Mouse (Mus musculus): Measurements from ENCODE around the gene Hnf1a. TPM values are rescaled to one million over a fixed set of nuclear protein-coding genes. Genes with fewer than 3 reads are reported as not detected.

The Hnf1a gene
- total and polyA plus RNA-seq, 3 experiments = not detected

DNA sequence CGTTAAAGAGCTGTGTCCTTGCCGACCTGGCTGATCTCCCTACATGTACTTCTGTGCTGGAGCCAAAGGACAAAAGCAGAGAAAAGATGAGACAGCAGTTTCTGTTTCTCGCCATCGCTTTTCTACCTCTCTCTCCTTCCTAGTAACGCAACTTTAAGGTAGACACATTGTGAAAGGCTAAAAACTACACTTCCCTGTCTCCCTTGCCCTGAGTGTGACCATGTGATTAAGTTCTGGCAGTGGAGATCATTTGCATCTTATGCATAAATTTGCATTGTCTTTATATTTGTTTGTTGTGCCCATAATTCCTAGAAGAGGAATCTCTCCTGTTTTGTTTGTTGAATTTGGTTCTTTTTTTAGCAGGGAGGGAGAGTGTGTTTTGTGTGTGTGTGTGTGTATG, 55.0 kb downstream of the Hnf1a start:
- no peak for DNase-seq
- Histone ChIP-seq H3K4me3 (no peak overlapping the region), H3K36me3 (ENCODE audit: control insufficient read depth, insufficient read depth, low read length) (no peaks in the 10 kb centered on the region), H3K4me1 (ENCODE audit: control insufficient read depth, insufficient read depth, low read length) (peaks cover 8% of the 10 kb centered on the region), H3K9ac (ENCODE audit: low read depth, low read length) (no peak overlapping the region), H3K27me3 (ENCODE audit: control insufficient read depth, insufficient read depth, low read length) (no peaks in the 10 kb centered on the region), H3K79me2 (replicated peaks; ENCODE audit: control insufficient read depth, insufficient read depth, low read length) (no peaks in the 10 kb centered on the region), H3K27ac (no peak overlapping the region)
- WGBS = 48% methylated on average over 5 of the region's 5 CpGs
- TF ChIP-seq EP300 (IDR thresholded peaks at IDR 0.05; ENCODE audit: insufficient read depth, low read depth, low read length) (no peak), CTCF (IDR thresholded peaks at IDR 0.05) (no peak), POLR2A (IDR thresholded peaks at IDR 0.05; ENCODE audit: insufficient read depth, low read depth, low read length) (no peak)
- intact Hi-C loops (cut with DNase I) = no loop called here

DNA sequence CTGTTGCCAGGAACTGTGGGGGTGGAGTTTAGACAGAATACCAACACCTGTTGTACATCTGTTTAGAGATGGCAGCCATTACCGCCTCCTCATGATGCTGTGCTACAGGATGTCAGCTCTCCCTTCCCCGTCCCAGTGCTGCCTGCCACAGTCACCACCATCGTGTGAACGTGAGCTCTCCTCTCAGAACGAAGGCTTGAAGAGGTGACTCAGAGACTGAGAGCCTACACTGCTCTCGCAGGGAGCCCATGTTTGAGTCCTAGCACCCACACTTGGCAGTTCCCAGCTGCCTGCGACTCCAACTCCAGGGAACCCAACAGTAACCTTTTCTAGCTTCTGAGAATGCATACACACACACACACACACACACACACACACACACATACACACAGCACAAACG, 56.0 kb downstream of the Hnf1a start:
- DNase-seq = no peak
- H3K9ac ChIP-seq (ENCODE audit: low read depth, low read length) = no peak overlapping the region
- no peak overlapping the region for H3K27ac ChIP-seq
- H3K79me2 ChIP-seq (replicated peaks; ENCODE audit: control insufficient read depth, insufficient read depth, low read length) = no peaks in the 10 kb centered on the region
- peaks cover 8% of the 10 kb centered on the region for H3K4me1 ChIP-seq (ENCODE audit: control insufficient read depth, insufficient read depth, low read length)
- no peaks in the 10 kb centered on the region for H3K36me3 ChIP-seq (ENCODE audit: control insufficient read depth, insufficient read depth, low read length)
- TF ChIP-seq EP300 (IDR thresholded peaks at IDR 0.05; ENCODE audit: insufficient read depth, low read depth, low read length) (no peak), CTCF (IDR thresholded peaks at IDR 0.05) (no peak), POLR2A (IDR thresholded peaks at IDR 0.05; ENCODE audit: insufficient read depth, low read depth, low read length) (no peak)
- H3K27me3 ChIP-seq (ENCODE audit: control insufficient read depth, insufficient read depth, low read length) = no peaks in the 10 kb centered on the region
- no peak overlapping the region for H3K4me3 ChIP-seq
- intact Hi-C loops (cut with DNase I) = no loop called here
- WGBS = 75% methylated on average over 8 of the region's 8 CpGs

DNA sequence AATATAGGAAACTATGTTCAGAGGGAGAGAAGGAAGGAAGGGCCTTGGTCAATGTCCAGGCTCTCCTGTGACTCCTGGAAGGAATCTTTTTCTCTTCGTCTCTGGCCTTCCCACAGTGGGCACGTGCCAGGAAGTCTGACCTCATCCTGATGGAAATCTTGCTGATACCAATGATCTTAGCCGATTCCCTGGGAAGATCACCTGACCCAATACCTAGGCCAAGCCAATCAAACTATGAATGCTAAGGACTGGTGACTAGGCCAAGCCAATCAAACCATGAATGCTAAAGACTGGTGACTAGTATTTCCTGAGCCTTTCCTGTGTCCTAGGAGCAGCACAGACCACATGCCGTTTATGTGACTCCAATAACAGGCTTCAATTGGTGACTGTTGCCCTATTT, 57.2 kb downstream of the Hnf1a start:
- DNase-seq = no peak
- intact Hi-C loops (cut with DNase I) = no loop called here
- no peak overlapping the region for H3K27ac ChIP-seq
- WGBS = 34% methylated on average over 4 of the region's 4 CpGs
- no peaks in the 10 kb centered on the region for H3K27me3 ChIP-seq (ENCODE audit: control insufficient read depth, insufficient read depth, low read length)
- H3K4me1 ChIP-seq (ENCODE audit: control insufficient read depth, insufficient read depth, low read length) = peaks cover 8% of the 10 kb centered on the region
- no peaks in the 10 kb centered on the region for H3K79me2 ChIP-seq (replicated peaks; ENCODE audit: control insufficient read depth, insufficient read depth, low read length)
- no peaks in the 10 kb centered on the region for H3K36me3 ChIP-seq (ENCODE audit: control insufficient read depth, insufficient read depth, low read length)
- no peak overlapping the region for H3K4me3 ChIP-seq
- no peak overlapping the region for H3K9ac ChIP-seq (ENCODE audit: low read depth, low read length)
- TF ChIP-seq POLR2A (IDR thresholded peaks at IDR 0.05; ENCODE audit: insufficient read depth, low read depth, low read length) = no peak
- no peak for TF ChIP-seq EP300 (IDR thresholded peaks at IDR 0.05; ENCODE audit: insufficient read depth, low read depth, low read length)

DNA sequence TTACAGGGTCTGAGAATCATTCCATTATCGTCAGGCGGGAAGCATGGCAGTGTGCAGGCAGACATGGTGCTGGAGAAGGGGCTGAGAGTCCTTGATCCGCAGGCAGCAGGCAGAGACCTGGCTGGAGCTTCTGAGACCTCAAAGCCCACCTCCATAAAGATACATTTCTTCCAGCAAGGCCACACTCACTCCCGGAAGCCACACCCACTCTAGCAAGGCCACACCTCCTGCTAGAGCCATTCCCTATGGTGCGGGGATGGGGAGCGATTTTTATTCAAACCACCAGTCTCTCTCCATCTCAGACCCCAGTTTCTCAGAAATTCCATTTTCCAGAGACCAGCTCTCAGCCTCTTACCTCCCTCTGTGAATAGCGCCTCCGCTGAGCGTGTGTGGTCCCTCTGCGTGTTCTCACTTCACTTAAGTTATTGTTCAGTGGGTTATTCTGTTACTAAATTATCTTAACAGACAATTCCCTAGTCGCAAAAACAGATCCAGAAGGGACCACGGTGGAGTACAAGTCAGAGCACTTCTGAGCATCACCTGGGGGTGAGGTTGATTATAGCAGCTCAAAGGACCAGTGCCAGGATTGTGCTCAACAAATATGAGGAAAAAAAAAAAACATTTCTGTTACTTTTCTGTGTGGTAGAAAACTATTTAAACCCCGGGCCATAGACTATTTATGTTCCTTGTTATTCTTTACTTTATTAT, 62.1 kb downstream of the Hnf1a start:
- 64% methylated on average over 13 of the region's 13 CpGs for WGBS
- intact Hi-C loops (cut with DNase I) = no loop called here
- H3K79me2 ChIP-seq (replicated peaks; ENCODE audit: control insufficient read depth, insufficient read depth, low read length) = no peaks in the 10 kb centered on the region
- H3K27me3 ChIP-seq (ENCODE audit: control insufficient read depth, insufficient read depth, low read length) = no peaks in the 10 kb centered on the region
- TF ChIP-seq POLR2A (IDR thresholded peaks at IDR 0.05; ENCODE audit: insufficient read depth, low read depth, low read length) = no peak
- TF ChIP-seq EP300 (IDR thresholded peaks at IDR 0.05; ENCODE audit: insufficient read depth, low read depth, low read length) = no peak
- TF ChIP-seq CTCF (IDR thresholded peaks at IDR 0.05) = no peak
- no peak overlapping the region for H3K27ac ChIP-seq
- no peak overlapping the region for H3K9ac ChIP-seq (ENCODE audit: low read depth, low read length)
- H3K4me3 ChIP-seq = no peak overlapping the region
- H3K36me3 ChIP-seq (ENCODE audit: control insufficient read depth, insufficient read depth, low read length) = no peaks in the 10 kb centered on the region
- peaks cover 2% of the 10 kb centered on the region for H3K4me1 ChIP-seq (ENCODE audit: control insufficient read depth, insufficient read depth, low read length)
- no peak for DNase-seq

DNA sequence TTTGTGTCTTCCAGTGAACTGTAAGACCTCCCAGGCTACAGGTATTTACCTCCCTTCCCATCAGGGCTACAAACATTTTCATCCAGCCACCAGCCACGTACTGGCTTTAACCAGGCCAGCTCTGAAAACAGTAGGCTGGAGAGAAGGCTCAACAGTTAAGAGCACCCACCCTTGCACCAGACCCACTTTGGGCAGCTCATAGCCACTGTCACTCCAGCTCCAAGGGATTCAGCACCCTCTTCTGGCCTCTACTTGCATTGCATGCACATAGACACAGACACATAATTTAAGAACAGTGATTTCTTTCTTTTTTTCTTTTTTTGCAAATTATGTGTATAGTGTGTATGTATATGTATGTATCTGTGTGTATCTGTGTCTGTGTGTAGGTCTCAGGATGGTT, 68.5 kb downstream of the Hnf1a start:
- H3K4me3 ChIP-seq = no peak overlapping the region
- H3K27me3 ChIP-seq (ENCODE audit: control insufficient read depth, insufficient read depth, low read length) = no peaks in the 10 kb centered on the region
- DNase-seq = peak in 1 of 2 experiments; percentile 39
- no peaks in the 10 kb centered on the region; the same call in 1 of the 2 replicates for H3K4me1 ChIP-seq (ENCODE audit: control insufficient read depth, insufficient read depth, low read length)
- 61% methylated on average over 1 of the region's 1 CpGs for WGBS
- TF ChIP-seq EP300 (IDR thresholded peaks at IDR 0.05; ENCODE audit: insufficient read depth, low read depth, low read length) = no peak
- peak; percentile 83 for TF ChIP-seq CTCF (IDR thresholded peaks at IDR 0.05)
- no peak for TF ChIP-seq POLR2A (IDR thresholded peaks at IDR 0.05; ENCODE audit: insufficient read depth, low read depth, low read length)
- intact Hi-C loops (cut with DNase I) = loop anchor here (2.0 kb wide), 1 partner anchor 264 kb away; no protein-coding TSS in a partner anchor
- no peaks in the 10 kb centered on the region for H3K79me2 ChIP-seq (replicated peaks; ENCODE audit: control insufficient read depth, insufficient read depth, low read length)
- H3K9ac ChIP-seq (ENCODE audit: low read depth, low read length) = no peak overlapping the region
- H3K36me3 ChIP-seq (ENCODE audit: control insufficient read depth, insufficient read depth, low read length) = no peaks in the 10 kb centered on the region
- no peak overlapping the region for H3K27ac ChIP-seq

Other genes starting within 250 kb of the Hnf1a start
- gene Ankrd13a, start 196.4 kb downstream of the Hnf1a start, total RNA-seq (2021) = 10 to 100 TPM; 31.4 to 32.9 TPM
- gene Ankrd13a, start 196.4 kb downstream of the Hnf1a start, polyA plus RNA-seq (2012; rRNA removed) = 21.3 and 32.2 TPM in 2 replicates
- gene Git2, start 195.6 kb downstream of the Hnf1a start, total RNA-seq (2021) = 10 to 100 TPM; 27.6 to 28.7 TPM
- gene Git2, start 195.6 kb downstream of the Hnf1a start, polyA plus RNA-seq (2012; rRNA removed) = 32.6 and 35.3 TPM in 2 replicates
- 1 to 10 TPM; 3.2 to 4.9 TPM for gene 1500011B03Rik, start 147.6 kb downstream of the Hnf1a start, total RNA-seq (2021)
- 4.3 and 7.4 TPM in 2 replicates for gene 1500011B03Rik, start 147.6 kb downstream of the Hnf1a start, polyA plus RNA-seq (2012; rRNA removed)
- gene 4930519G04Rik, start 117.4 kb downstream of the Hnf1a start, total RNA-seq (2021) = not detected
- not detected in 2 replicates for gene 4930519G04Rik, start 117.4 kb downstream of the Hnf1a start, polyA plus RNA-seq (2012; rRNA removed)
- gene Gm9936, start 112.4 kb downstream of the Hnf1a start, total RNA-seq (2021) = not detected
- not detected in 2 replicates for gene Gm9936, start 112.4 kb downstream of the Hnf1a start, polyA plus RNA-seq (2012; rRNA removed)
- gene Oasl2, start 74.2 kb downstream of the Hnf1a start, total RNA-seq (2021) = 1 to 10 TPM; 5.8 to 7.3 TPM
- 11.7 and 14.2 TPM in 2 replicates for gene Oasl2, start 74.2 kb downstream of the Hnf1a start, polyA plus RNA-seq (2012; rRNA removed)
- gene Oasl1, start 47.9 kb downstream of the Hnf1a start, total RNA-seq (2021) = 1 to 10 TPM in 1 of 2 experiments, under 1 TPM in 1; 0.91 to 1.0 TPM
- 1.5 and 2.0 TPM in 2 replicates for gene Oasl1, start 47.9 kb downstream of the Hnf1a start, polyA plus RNA-seq (2012; rRNA removed)
- 10 to 100 TPM; 25.3 to 31.7 TPM for gene 2210016L21Rik, start 28.9 kb downstream of the Hnf1a start, total RNA-seq (2021)
- 10.2 and 12.5 TPM in 2 replicates for gene 2210016L21Rik, start 28.9 kb downstream of the Hnf1a start, polyA plus RNA-seq (2012; rRNA removed)
- 10 to 100 TPM; 32.0 to 32.2 TPM for gene Sppl3, start 40.0 kb upstream of the Hnf1a start, total RNA-seq (2021)
- gene Sppl3, start 40.0 kb upstream of the Hnf1a start, polyA plus RNA-seq (2012; rRNA removed) = 40.8 and 47.9 TPM in 2 replicates
- gene Gm10401, start 127.2 kb upstream of the Hnf1a start, total RNA-seq (2021) = not detected
- gene Gm10401, start 127.2 kb upstream of the Hnf1a start, polyA plus RNA-seq (2012; rRNA removed) = not detected in 2 replicates
- 100 to 1,000 TPM; 199 to 228 TPM for gene Acads, start 148.3 kb upstream of the Hnf1a start, total RNA-seq (2021)
- 256 and 333 TPM in 2 replicates for gene Acads, start 148.3 kb upstream of the Hnf1a start, polyA plus RNA-seq (2012; rRNA removed)
- gene Unc119b, start 163.9 kb upstream of the Hnf1a start, total RNA-seq (2021) = 10 to 100 TPM; 15.8 to 22.0 TPM
- gene Unc119b, start 163.9 kb upstream of the Hnf1a start, polyA plus RNA-seq (2012; rRNA removed) = 18.4 and 27.8 TPM in 2 replicates
- gene Mlec, start 187.1 kb upstream of the Hnf1a start, total RNA-seq (2021) = 10 to 100 TPM; 74.6 to 80.6 TPM
- 40.4 and 75.4 TPM in 2 replicates for gene Mlec, start 187.1 kb upstream of the Hnf1a start, polyA plus RNA-seq (2012; rRNA removed)
- gene Cabp1, start 223.3 kb upstream of the Hnf1a start, total RNA-seq (2021) = 1 to 10 TPM; 2.3 to 3.9 TPM
- 6.0 and 13.2 TPM in 2 replicates for gene Cabp1, start 223.3 kb upstream of the Hnf1a start, polyA plus RNA-seq (2012; rRNA removed)